Mouse (Mus musculus): ENCODE results near the gene Gm20388.

DNA sequence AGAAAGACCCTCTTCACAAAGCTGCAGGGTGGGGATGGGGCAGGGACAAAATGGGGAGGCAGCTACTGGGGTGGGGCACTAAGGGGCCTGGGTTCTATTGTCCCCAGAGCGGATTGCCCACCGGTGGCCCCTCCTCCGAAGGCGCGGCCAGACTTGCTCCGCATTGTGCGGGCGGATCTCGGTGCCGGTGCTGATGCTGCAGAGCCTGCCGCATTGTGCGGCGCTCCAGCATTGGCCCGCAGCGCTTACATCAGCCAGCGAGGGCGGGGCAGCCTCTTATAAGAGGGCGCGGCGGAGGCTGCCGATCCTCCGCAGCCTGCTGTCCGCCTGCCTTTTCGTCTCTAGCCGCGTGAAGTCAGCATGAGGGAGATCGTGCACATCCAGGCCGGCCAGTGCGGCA is 3500.6 kb downstream of the Gm20388 start, which contains the start of gene Tubb3:
- TF ChIP-seq CTCF (IDR thresholded peaks at IDR 0.05; ENCODE audit: low read depth) (no peak), EP300 (IDR thresholded peaks at IDR 0.05; ENCODE audit: low read depth) (no peak)

Measured in liver, embryonic 14.5 days (tissue).